Mouse (Mus musculus): ENCODE measurements at regions not wholly inside any gene's neighbourhood (a gene's known extent, or its start where the extent isn't known, plus 50 kb on each side); places are given as distances from the start of the nearest gene placed in this dataset.

- ATAC-seq (replicated peaks; ENCODE audit: low FRiP score, low TSS enrichment, poor library complexity, severe bottlenecking) = no peak
Measured at GRCm38 (mm10) chr13:116795041-116795440, 230.3 kb downstream of the Parp8 start.

- ATAC-seq (replicated peaks; ENCODE audit: low FRiP score, low TSS enrichment, poor library complexity, severe bottlenecking) = no peak
Measured at GRCm38 (mm10) chr13:116781616-116782015, 243.7 kb downstream of the Parp8 start.

GRCm38 (mm10) chr13:116765491-116765890 is 259.8 kb downstream of the Parp8 start:
- no peak for ATAC-seq (replicated peaks; ENCODE audit: low FRiP score, low TSS enrichment, poor library complexity, severe bottlenecking)

DNA sequence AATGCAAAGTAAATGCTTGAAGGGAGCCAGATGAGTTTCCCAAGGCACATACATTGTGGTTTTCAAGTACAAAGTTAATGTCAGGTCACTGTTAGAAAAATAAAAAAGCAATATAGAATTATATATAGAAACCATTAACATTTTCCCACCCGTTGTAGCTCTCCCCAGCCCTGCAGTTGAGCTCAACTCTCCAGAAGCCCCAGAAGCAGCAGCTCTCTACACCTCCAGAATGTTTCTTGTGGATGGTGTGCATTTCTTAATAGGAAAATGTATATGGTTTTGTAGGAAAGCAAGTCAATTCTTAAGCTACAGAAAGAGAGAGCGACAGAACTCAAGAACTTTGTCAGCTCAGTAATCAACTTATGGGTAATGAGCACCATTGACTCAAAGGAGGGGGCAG is 265.4 kb downstream of the Parp8 start:
- no peak for ATAC-seq (replicated peaks; ENCODE audit: low FRiP score, low TSS enrichment, poor library complexity, severe bottlenecking)

DNA sequence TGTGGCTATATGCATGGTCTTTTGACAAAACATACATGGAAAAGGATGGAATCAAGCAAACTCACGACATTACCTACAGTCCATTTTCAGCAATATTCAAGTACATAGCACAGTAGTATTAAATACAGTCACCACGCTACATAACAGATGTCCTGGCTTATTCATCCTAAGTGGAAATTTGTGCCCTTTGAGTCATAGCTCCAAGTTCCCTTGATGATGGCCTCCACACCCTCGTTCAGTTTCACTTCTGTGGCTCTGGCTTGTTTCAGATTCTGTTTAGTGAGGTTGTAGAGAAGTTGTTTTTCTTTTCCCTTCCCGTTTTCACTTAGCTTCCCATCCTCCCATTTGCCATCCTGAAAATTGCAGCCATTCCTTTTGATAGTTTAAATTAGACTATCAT is 284.5 kb downstream of the Parp8 start:
- no peak for ATAC-seq (replicated peaks; ENCODE audit: low FRiP score, low TSS enrichment, poor library complexity, severe bottlenecking)

- no peak for ATAC-seq (replicated peaks; ENCODE audit: low FRiP score, low TSS enrichment, poor library complexity, severe bottlenecking)
Measured at GRCm38 (mm10) chr13:116723361-116724153, 301.8 kb downstream of the Parp8 start.

DNA sequence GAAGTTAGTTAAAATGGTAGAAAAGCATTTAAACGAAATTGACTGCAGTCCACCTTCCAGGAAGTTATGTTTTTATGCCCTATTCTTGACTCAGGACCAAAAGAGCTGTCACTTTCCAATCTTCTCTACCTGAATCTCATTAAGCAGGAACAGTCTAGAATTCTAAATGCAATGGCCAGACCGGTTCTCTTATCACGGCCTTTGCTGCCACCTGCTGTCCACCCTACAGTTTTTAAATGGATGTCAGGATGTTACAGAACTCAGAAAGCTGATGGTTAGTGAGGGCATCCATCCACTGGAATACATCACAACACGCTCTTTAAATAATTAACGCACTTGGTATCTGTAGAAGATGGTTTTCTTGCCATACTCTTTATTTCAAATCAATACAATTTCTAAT is 310.5 kb downstream of the Parp8 start:
- ATAC-seq (replicated peaks; ENCODE audit: low FRiP score, low TSS enrichment, poor library complexity, severe bottlenecking) = 0 out of 2 replicates have a peak, but pooled peaks have one; percentile 69

GRCm38 (mm10) chr13:116711866-116712593 is 313.3 kb downstream of the Parp8 start:
- ATAC-seq (replicated peaks; ENCODE audit: low FRiP score, low TSS enrichment, poor library complexity, severe bottlenecking) = peak; percentile 93

DNA sequence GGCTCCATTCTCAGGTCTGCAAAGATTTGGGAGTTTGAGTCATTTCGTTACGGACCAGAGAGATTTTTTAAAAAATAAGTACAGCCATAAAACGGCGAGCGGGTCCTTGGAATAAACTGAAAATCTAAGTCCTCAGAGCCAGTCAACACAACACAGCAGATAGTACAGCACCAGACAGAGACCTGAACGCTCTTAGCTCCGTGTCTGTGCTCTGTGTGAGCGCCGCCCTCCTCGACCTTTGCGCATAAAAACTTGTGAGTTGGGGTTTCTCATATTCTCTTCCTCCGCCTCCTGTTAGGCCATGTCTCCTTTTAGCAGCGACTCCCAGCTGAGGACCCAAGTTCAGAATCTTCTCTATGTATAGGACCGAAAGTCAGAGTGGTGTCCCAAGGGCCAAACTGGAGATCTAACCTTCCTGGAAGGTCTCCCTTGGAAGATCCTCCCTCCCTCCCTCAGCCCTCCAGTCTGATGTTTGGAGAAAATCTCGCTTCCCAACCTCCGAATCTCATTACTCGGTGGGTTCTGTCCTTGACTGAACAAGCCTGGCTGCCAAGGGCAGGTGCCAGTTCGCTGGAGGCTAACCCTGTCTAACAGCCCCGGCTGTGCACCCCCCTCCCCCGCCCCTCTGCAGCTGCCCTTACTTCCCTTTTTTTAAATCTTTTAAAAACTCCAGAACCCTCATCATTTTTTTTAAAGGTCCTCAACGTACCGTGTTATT is 314.0 kb downstream of the Parp8 start:
- ATAC-seq (replicated peaks; ENCODE audit: low FRiP score, low TSS enrichment, poor library complexity, severe bottlenecking) = no peak

GRCm38 (mm10) chr13:116709671-116710070 is 315.7 kb downstream of the Parp8 start:
- no peak for ATAC-seq (replicated peaks; ENCODE audit: low FRiP score, low TSS enrichment, poor library complexity, severe bottlenecking)

DNA sequence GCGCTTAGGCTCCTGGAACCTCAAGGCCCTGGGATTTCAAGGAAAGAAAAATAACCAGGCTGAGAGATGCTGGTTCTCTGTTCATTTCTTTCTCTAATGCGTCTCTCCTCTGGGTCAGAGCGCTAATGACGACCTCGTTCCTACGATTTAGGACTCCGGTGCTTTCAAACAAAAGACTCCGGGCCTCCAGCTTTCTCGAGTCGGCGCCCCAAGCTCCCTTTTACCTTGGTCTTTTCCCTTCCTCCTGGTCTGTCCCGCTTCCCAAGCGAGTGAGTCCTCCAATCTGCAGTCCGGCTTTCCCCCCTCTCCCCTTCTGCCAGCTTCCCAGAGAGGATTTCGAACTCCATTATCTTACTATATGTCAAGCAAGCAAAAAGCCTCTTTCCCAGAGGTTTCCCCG is 316.5 kb downstream of the Parp8 start:
- ATAC-seq (replicated peaks; ENCODE audit: low FRiP score, low TSS enrichment, poor library complexity, severe bottlenecking) = no peak

GRCm38 (mm10) chr13:116708456-116708780 is 316.9 kb downstream of the Parp8 start:
- ATAC-seq (replicated peaks; ENCODE audit: low FRiP score, low TSS enrichment, poor library complexity, severe bottlenecking) = no peak

DNA sequence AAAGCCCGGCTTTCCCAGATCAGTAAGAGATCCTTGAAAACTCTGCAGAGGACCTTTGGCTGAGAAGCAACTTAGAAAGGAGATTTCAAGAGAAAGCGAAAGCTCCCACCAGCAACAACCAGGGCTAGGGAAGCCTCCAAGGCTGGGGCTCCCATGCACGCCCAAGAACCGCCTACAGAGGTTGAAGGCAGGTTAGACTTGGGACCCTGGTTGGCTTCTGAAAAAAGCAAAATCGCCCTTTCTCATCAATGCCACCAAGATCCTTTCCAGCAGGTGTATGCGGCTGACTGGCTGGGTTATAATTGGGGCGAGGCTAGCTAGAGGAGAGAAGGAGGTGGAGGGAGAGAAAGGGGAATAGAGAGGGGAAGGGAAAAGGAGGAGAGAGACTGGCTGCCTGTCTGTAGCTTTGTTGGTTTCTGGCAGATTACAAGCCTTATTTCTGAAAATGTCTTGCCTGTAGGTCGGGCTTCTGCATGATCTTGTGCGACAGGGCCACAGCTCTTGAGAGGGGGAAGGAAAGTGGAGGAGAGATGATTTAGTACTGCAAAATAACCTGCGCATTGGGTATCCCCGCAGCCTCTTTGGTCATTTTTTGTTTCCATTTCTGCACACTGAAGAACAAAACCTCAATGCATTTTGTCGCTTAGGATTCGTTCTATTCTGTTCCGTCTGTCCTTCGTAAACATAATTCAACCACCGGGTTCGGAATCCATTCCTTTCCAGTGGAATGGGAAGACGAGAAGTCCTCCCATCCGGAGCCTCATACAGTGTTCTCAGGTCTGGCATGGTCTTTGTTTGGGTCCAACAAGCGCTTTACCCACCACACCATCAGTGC is 317.5 kb downstream of the Parp8 start:
- no peak for ATAC-seq (replicated peaks; ENCODE audit: low FRiP score, low TSS enrichment, poor library complexity, severe bottlenecking)

GRCm38 (mm10) chr13:116706401-116707330 is 318.7 kb downstream of the Parp8 start:
- ATAC-seq (replicated peaks; ENCODE audit: low FRiP score, low TSS enrichment, poor library complexity, severe bottlenecking) = no peak

DNA sequence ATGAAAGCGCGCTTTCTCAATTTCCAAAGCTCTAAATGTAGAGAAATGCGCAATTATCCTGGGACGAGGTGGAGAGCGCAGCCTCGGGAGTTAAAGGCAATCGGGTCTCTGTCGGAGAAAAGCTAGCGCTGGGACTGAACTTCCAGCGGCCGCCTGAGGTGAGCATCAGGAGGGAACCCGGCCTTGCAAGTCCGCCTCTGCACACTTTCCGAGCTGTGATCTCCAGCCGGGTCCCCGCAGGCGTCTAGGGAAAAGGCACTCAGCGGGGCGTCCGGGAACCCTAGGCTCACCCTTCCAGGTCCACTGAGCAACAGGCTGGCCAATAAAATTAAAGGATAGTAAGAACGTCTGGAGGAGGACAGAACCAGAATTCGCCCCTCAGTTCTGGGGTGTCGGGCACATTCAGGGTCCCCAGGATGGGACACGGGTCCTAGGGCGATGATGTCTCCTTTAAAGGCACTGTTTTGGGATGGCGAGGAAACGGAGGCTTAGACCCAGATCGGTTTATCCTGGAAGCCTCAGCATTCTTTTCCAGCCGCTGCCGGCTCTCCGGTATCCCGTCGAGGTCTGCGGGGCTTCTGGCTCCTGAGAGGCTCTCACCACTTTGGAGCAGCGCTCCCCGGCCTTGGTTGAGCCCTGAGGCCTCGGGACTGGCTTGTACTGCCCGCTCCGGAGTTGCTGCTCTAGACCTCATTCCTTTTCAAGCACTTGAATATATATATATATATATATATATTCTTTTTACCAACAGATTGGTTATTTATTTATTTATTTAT is 319.5 kb downstream of the Parp8 start:
- no peak for ATAC-seq (replicated peaks; ENCODE audit: low FRiP score, low TSS enrichment, poor library complexity, severe bottlenecking)

GRCm38 (mm10) chr13:116688714-116689113 is 336.6 kb downstream of the Parp8 start:
- no peak for ATAC-seq (replicated peaks; ENCODE audit: low FRiP score, low TSS enrichment, poor library complexity, severe bottlenecking)

Measured in megakaryocyte-erythroid progenitor cell, adult 5-6 weeks (primary cell).